Comparison of ENCODE assay signal across 8 mouse cellular contexts in genomic region chrX:56454671-56455371, GRCm38 (mm10). TPM values are rescaled to one million over a fixed set of nuclear protein-coding genes. Genes with fewer than 3 reads are reported as not detected.
DNase-seq lines count a peak whose midpoint lies in the region; ATAC-seq and TF ChIP-seq lines count a peak whose summit lies in the region.

Gene Ints6l (plus strand): TSS chrX:56454857.

- peak within 1 kb of the TSS; percentile 79 for H3K9ac ChIP-seq in hindbrain, embryonic 14.5 days

- WGBS in hindbrain, embryonic 14.5 days = 14% methylated on average over 22 of the region's 22 CpGs

- H3K27me3 ChIP-seq in Patski = peaks cover 26% of the 10 kb centered on the region
- no peaks in the 10 kb centered on the region for H3K27me3 ChIP-seq in hindbrain, embryonic 14.5 days (ENCODE audit: control insufficient read depth, insufficient read depth, low read length)

- peak within 1 kb of the TSS; percentile 55 for H3K4me3 ChIP-seq in hindbrain, embryonic 14.5 days (replicated peaks; ENCODE audit: low read length)

- H3K4me1 ChIP-seq in hindbrain, embryonic 14.5 days (replicated peaks; ENCODE audit: control insufficient read depth, insufficient read depth, low read length) = no peaks in the 10 kb centered on the region; the same call in 1 of the 2 replicates

- POLR2A ChIA-PET in Patski (lab: Charles Lee) = no interaction called here

- peak within 1 kb of the TSS; percentile 63 for H3K4me2 ChIP-seq in hindbrain, embryonic 14.5 days (replicated peaks)

- H3K27ac ChIP-seq in hindbrain, embryonic 14.5 days = peak within 1 kb of the TSS; percentile 97

- no peaks in the 10 kb centered on the region for H3K36me3 ChIP-seq in hindbrain, embryonic 14.5 days (replicated peaks; ENCODE audit: control insufficient read depth, insufficient read depth)

- peak; percentile 10 for DNase-seq in Patski (ENCODE audit: low read depth, low spot score)
- peak; percentile 74 for DNase-seq in cerebellum, postnatal 14 days
- peak; percentile 59 to 67 for DNase-seq in frontal cortex, postnatal 25 days (ENCODE audit: low spot score in 2 of 2)
- DNase-seq in hindbrain, embryonic 14.5 days (ENCODE audit: low spot score) = peak; percentile 77
- peak; percentile 75 to 78 for DNase-seq in layer of hippocampus, postnatal 36 days
- peak; percentile 91 for DNase-seq in lung, postnatal 36 days
- peak; percentile 91 for DNase-seq in retina, postnatal 1 day
- DNase-seq in urinary bladder, adult 18-20 months (ENCODE audit: low spot score in 2 of 2) = peak; percentile 25 to 68

- peak; percentile 64 for ATAC-seq in Patski
- peak; percentile 85 for ATAC-seq in hindbrain, embryonic 14.5 days (ENCODE audit: low FRiP score)

- no peak for TF ChIP-seq CTCF in Patski (IDR thresholded peaks at IDR 0.05)

- in situ Hi-C loops in Patski (cut with MboI; ENCODE audit: low pct_unique_long_range_greater_than_20kb) = no loop called here

- no peaks in the 10 kb centered on the region for H3K9me3 ChIP-seq in hindbrain, embryonic 14.5 days (ENCODE audit: control insufficient read depth, low read length)

- CTCF ChIA-PET in Patski (lab: Charles Lee) = no interaction called here

RNA-seq across cellular contexts. Expression of gene Ints6l, which starts in this region (rescaled TPM):
- 6.3 TPM for polyA plus RNA-seq in Patski (2021)
- polyA plus RNA-seq in hindbrain, embryonic 14.5 days (2014; fragmentation: Nextera tagmentation; extraction: Ambion mirVana) = 19.2 and 19.6 TPM in 2 replicates
- 10 to 100 TPM; 30.3 to 35.6 TPM for total RNA-seq in layer of hippocampus, postnatal 36 days (2021)

Comparison
In these comparisons a context has a peak if more than half of its experiments do, and no peak if none do; other contexts are left out.
1. Peak in every context shown above with its lines: DNase-seq, ATAC-seq, H3K4me3 ChIP-seq and H3K27ac ChIP-seq.
2. DNase-seq: peak in every context shown above with its lines; median percentile 91 in lung, postnatal 36 days; 91 in retina, postnatal 1 day; 77 in hindbrain, embryonic 14.5 days; 76 in layer of hippocampus, postnatal 36 days; 74 in cerebellum, postnatal 14 days; 63 in frontal cortex, postnatal 25 days; 46 in urinary bladder, adult 18-20 months; 10 in Patski.